Mouse (Mus musculus) heart, embryonic 14.5 days (tissue): ENCODE results near the gene Spo11. TPM values are rescaled to one million over a fixed set of nuclear protein-coding genes. Genes with fewer than 3 reads are reported as not detected.

ENCODE experiments used
- ATAC-seq: fragments of 200-750 bp; cut with Nextera tagmentation; 2 replicates; pipeline ENCODE4 v1.8.0; 2017; ENCODE audit warnings: low read depth, moderate TSS enrichment; ENCODE audit not compliant: insufficient number of reproducible peaks, insufficient read depth, low FRiP score
- H3K27ac ChIP-seq, 2 experiments: fragments of 200-500 bp in 1 of 2; fragments of 300-500 bp in 1 of 2; sonication (generic) in 1 of 2; replicated peaks in 1 of 2; 2 replicates each; pipeline ENCODE4 v1.5.1; 2012 to 2014; ENCODE audit warnings: low read depth in 2 of 2, low read length in 2 of 2, control low read depth in 1 of 2, mild to moderate bottlenecking in 1 of 2, mixed read lengths in 1 of 2; ENCODE audit not compliant: control insufficient read depth in 1 of 2, insufficient read depth in 1 of 2
- H3K27me3 ChIP-seq: fragments of 300-500 bp; sonication (generic); 2 replicates; pipeline ENCODE4 v1.6.1; 2014; ENCODE audit warnings: mild to moderate bottlenecking, low read length, control low read depth; ENCODE audit not compliant: control insufficient read depth, insufficient read depth
- H3K36me3 ChIP-seq: fragments of 300-500 bp; sonication (generic); 2 replicates; pipeline ENCODE4 v1.6.1; 2014; ENCODE audit warnings: mild to moderate bottlenecking, control low read depth, low read length, mixed read lengths; ENCODE audit not compliant: control insufficient read depth, insufficient read depth
- H3K4me1 ChIP-seq, 2 experiments: fragments of 200-500 bp in 1 of 2; fragments of 300-500 bp in 1 of 2; sonication (generic) in 1 of 2; 2 replicates each; pipeline ENCODE4 v1.6.1; 2012 to 2014; ENCODE audit warnings: low read length in 2 of 2, control low read depth in 1 of 2, mixed read lengths in 1 of 2; ENCODE audit not compliant: control insufficient read depth in 2 of 2, insufficient read depth in 2 of 2
- H3K4me2 ChIP-seq: fragments of 300-500 bp; sonication (generic); 2 replicates; pipeline ENCODE4 v1.6.1; 2014; ENCODE audit warnings: mild to moderate bottlenecking, low read length
- H3K4me3 ChIP-seq, 2 experiments: fragments of 200-500 bp in 1 of 2; fragments of 300-500 bp in 1 of 2; sonication (generic) in 1 of 2; 2 replicates each; pipeline ENCODE4 v1.5.1; 2012 to 2014; ENCODE audit warnings: low read length in 2 of 2, mild to moderate bottlenecking in 2 of 2, control low read depth in 1 of 2, low read depth in 1 of 2, moderate library complexity in 1 of 2; ENCODE audit not compliant: control insufficient read depth in 1 of 2, insufficient read depth in 1 of 2
- H3K9ac ChIP-seq: fragments of 300-500 bp; sonication (generic); 2 replicates; pipeline ENCODE4 v1.6.1; 2014; ENCODE audit warnings: mild to moderate bottlenecking, low read length
- H3K9me3 ChIP-seq: fragments of 300-500 bp; sonication (generic); 2 replicates; pipeline ENCODE4 v1.6.1; 2016; ENCODE audit warnings: low read length, control low read depth; ENCODE audit not compliant: control insufficient read depth
- WGBS: fragments of 180-500 bp; shearing (Covaris S2); extraction: QIAGEN DNeasy Blood & Tissue Kit; methylation state at CpG from one replicate; pipeline ENCODE4 v1.1.7; 2014; 5-methylcytosine and 5-hydroxymethylcytosine counted together
- polyA plus RNA-seq: library from polyadenylated mRNA; unstranded; fragments of >200 nt; fragmentation: Nextera tagmentation; extraction: Ambion mirVana; gene quantifications from 2 replicates; pipeline ENCODE4 v1.2.1, GENCODE M21; 2014

Spo11 gene
- polyA plus RNA-seq, 1 experiment from 2014 or later = not detected

- 34% methylated on average over 12 of the region's 12 CpGs for WGBS
- H3K4me1 ChIP-seq = peaks cover 27 to 59% of the 10 kb centered on the region in 2 experiments
- peak overlapping the region; percentile 88 for H3K4me2 ChIP-seq
- H3K36me3 ChIP-seq = peaks cover 11% of the 10 kb centered on the region; the same call in 1 of the 2 replicates
- H3K4me3 ChIP-seq = peak overlapping the region; percentile 23 to 58; a peak in 2 of 4 replicates
- peaks cover 28% of the 10 kb centered on the region for H3K27me3 ChIP-seq
- H3K27ac ChIP-seq = peak overlapping the region; percentile 93 to 94
- H3K9me3 ChIP-seq = no peaks in the 10 kb centered on the region
- no peak for ATAC-seq
- peak overlapping the region; percentile 91 for H3K9ac ChIP-seq
Measured at GRCm38 (mm10) chr2:172935776-172936562, 41.5 kb upstream of the Spo11 start.

- Histone ChIP-seq H3K27me3 (peaks cover 37% of the 10 kb centered on the region), H3K27ac (peak overlapping the region; percentile 70 to 93), H3K9ac (peak overlapping the region; percentile 91), H3K4me2 (peak overlapping the region; percentile 88), H3K36me3 (peaks cover 8% of the 10 kb centered on the region; the same call in 1 of the 2 replicates), H3K9me3 (no peaks in the 10 kb centered on the region), H3K4me3 (peak overlapping the region; percentile 58 to 82), H3K4me1 (peaks cover 20 to 53% of the 10 kb centered on the region in 2 experiments; a peak in 3 of 4 replicates)
- ATAC-seq = no peak
- 37% methylated on average over 5 of the region's 5 CpGs for WGBS
Measured at GRCm38 (mm10) chr2:172936844-172937243, 40.7 kb upstream of the Spo11 start.

- H3K9me3 ChIP-seq = no peaks in the 10 kb centered on the region
- H3K4me3 ChIP-seq = peak overlapping the region; percentile 58 to 82
- 20% methylated on average over 12 of the region's 12 CpGs for WGBS
- peak overlapping the region; percentile 70 to 93 for H3K27ac ChIP-seq
- peaks cover 17 to 48% of the 10 kb centered on the region in 2 experiments; a peak in 3 of 4 replicates for H3K4me1 ChIP-seq
- H3K4me2 ChIP-seq = peak overlapping the region; percentile 88
- 0 out of 2 replicates have a peak, but pooled peaks cover 3% of the 10 kb centered on the region for H3K36me3 ChIP-seq
- peaks cover 41% of the 10 kb centered on the region for H3K27me3 ChIP-seq
- peak overlapping the region; percentile 91 for H3K9ac ChIP-seq
- ATAC-seq = no peak
Measured at GRCm38 (mm10) chr2:172937326-172938190, 39.9 kb upstream of the Spo11 start.

GRCm38 (mm10) chr2:172938761-172939638 lies 38.5 kb upstream of the Spo11 start:
- no peak for ATAC-seq
- peak overlapping the region; percentile 88 for H3K4me2 ChIP-seq
- under 1% methylated on average over 57 of the region's 57 CpGs for WGBS
- peaks cover 14 to 38% of the 10 kb centered on the region in 2 experiments; a peak in 3 of 4 replicates for H3K4me1 ChIP-seq
- H3K27me3 ChIP-seq = peaks cover 41% of the 10 kb centered on the region
- H3K36me3 ChIP-seq = no peaks in the 10 kb centered on the region
- H3K9me3 ChIP-seq = no peaks in the 10 kb centered on the region
- peak overlapping the region; percentile 91 for H3K9ac ChIP-seq
- H3K4me3 ChIP-seq = peak overlapping the region; percentile 58 to 82
- peak overlapping the region; percentile 70 to 93 for H3K27ac ChIP-seq

DNA sequence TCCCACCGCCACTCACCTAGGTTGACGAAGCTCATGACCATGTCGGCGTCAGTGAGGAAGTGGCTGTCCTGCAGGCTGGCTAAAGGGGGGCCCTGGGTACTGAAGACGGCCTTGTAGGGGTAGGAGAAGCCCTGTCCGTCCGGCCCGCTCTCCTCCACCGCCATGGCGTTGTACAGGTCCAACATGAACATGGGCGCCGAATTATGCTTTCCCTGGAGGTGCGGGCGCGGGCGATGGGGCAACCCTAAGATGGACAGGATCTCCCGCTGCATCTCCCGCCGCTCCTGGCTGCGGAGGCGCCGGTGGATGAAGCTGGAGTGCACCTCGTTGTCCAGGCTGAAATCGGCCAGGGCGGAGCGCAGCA lies 37.9 kb upstream of the Spo11 start:
- Histone ChIP-seq H3K4me3 (peak overlapping the region; percentile 58 to 82), H3K4me2 (peak overlapping the region; percentile 88), H3K4me1 (peaks cover 8 to 32% of the 10 kb centered on the region in 2 experiments; a peak in 3 of 4 replicates), H3K27ac (peak overlapping the region; percentile 70 to 93), H3K36me3 (no peaks in the 10 kb centered on the region), H3K9me3 (no peaks in the 10 kb centered on the region), H3K9ac (peak overlapping the region; percentile 91), H3K27me3 (peaks cover 41% of the 10 kb centered on the region)
- under 1% methylated on average over 26 of the region's 26 CpGs for WGBS
- ATAC-seq = no peak; the same call in 1 of the 2 replicates

- WGBS = under 1% methylated on average over 74 of the region's 82 CpGs
- peak; percentile 74 for ATAC-seq
- H3K27me3 ChIP-seq = peaks cover 41% of the 10 kb centered on the region
- H3K4me2 ChIP-seq = peak within 1 kb of the TSS; percentile 88
- H3K9ac ChIP-seq = peak within 1 kb of the TSS; percentile 91
- H3K4me1 ChIP-seq = peaks cover 5 to 26% of the 10 kb centered on the region in 2 experiments; a peak in 3 of 4 replicates
- no peaks in the 10 kb centered on the region for H3K9me3 ChIP-seq
- peak within 1 kb of the TSS; percentile 70 to 93 for H3K27ac ChIP-seq
- peak within 1 kb of the TSS; percentile 58 to 82 for H3K4me3 ChIP-seq
- H3K36me3 ChIP-seq = no peaks in the 10 kb centered on the region
Measured at GRCm38 (mm10) chr2:172940003-172940798, 37.3 kb upstream of the Spo11 start, which contains the start of gene Bmp7. TSS of gene Bmp7 (minus strand) at chr2:172940321.
